Mouse (Mus musculus): Measurements from ENCODE around the gene Mob3a. TPM values are rescaled to one million over a fixed set of nuclear protein-coding genes. Genes with fewer than 3 reads are reported as not detected.
A peak's percentile ranks its signal among the peaks of the same experiment; 100 is the strongest.

Mob3a gene
- polyA plus RNA-seq, 1 experiment, result 34.2 TPM

DNA sequence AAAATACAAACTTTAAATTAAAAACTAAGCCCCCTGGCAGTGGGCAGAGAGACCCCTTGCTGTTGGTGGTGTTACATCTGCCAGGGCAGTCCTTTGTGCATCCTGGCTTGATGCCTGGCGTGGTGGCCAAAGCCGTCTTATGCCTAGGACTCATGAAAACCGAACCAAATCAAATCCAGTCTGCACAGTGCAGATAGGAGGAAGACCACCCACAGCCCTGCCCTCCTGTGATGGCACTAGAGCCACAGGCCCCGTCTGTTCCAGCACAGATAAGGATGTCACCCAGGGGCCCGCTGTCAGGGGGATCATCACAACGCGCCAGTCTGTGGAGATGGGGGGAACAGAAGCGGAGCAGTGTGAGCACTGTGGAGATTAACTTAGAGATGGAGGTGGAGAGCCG, 4.0 kb downstream of the Mob3a start:
- Histone ChIP-seq H3ac (ENCODE audit: control insufficient read depth, insufficient read length, low read depth) (no peak overlapping the region), H3K79me3 (ENCODE audit: low read depth) (peaks cover 6% of the 10 kb centered on the region), H3K4me3 (ENCODE audit: insufficient read depth, poor library complexity, severe bottlenecking) (no peak overlapping the region), H3K27me3 (ENCODE audit: control insufficient read depth, insufficient read depth, insufficient read length) (no peaks in the 10 kb centered on the region), H3K36me3 (ENCODE audit: control insufficient read depth, insufficient read depth) (peaks cover 17% of the 10 kb centered on the region), H3K79me2 (ENCODE audit: control insufficient read depth, insufficient read depth) (peaks cover 31% of the 10 kb centered on the region)
- TF ChIP-seq USF1 (IDR thresholded peaks at IDR 0.05; ENCODE audit: low read depth), result no peak
- TF ChIP-seq MYOD1 (IDR thresholded peaks at IDR 0.05; ENCODE audit: control insufficient read depth, insufficient read length, low read depth), result no peak
- no peak for TF ChIP-seq CTCF (IDR thresholded peaks at IDR 0.05; ENCODE audit: control insufficient read depth, insufficient read depth, insufficient read length)
- TF ChIP-seq FOSL1 (IDR thresholded peaks at IDR 0.05; ENCODE audit: insufficient read depth, low read length, poor library complexity, severe bottlenecking), result no peak
- no peak for TF ChIP-seq MYOG (IDR thresholded peaks at IDR 0.05; ENCODE audit: control insufficient read depth, extremely low read depth, insufficient read length)
- TF ChIP-seq CEBPB (IDR thresholded peaks at IDR 0.05; ENCODE audit: low read depth), result no peak
- no peak for TF ChIP-seq MAX (IDR thresholded peaks at IDR 0.05)

DNA sequence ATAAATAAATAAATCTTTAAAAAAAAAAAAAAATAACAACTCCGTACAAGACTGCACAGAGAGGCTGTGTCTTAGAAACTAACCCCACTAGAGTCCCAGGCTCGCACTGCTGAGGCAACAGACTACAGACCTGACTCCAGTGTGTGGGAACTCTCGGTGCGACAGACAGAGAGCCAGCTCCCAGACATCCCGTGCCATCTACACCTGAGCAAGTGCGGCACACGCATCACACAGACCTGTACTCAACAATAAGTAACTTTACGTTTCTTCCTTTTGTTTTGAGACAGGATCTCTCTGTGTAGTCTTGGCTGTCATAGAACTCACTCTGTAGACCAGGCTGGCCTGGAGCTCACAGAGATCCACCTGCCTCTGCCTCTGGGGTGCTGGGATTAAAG, 4.4 kb downstream of the Mob3a start:
- no peaks in the 10 kb centered on the region for H3K27me3 ChIP-seq (ENCODE audit: control insufficient read depth, insufficient read depth, insufficient read length)
- H3K36me3 ChIP-seq (ENCODE audit: control insufficient read depth, insufficient read depth), result peaks cover 17% of the 10 kb centered on the region
- peaks cover 31% of the 10 kb centered on the region for H3K79me2 ChIP-seq (ENCODE audit: control insufficient read depth, insufficient read depth)
- TF ChIP-seq USF1 (IDR thresholded peaks at IDR 0.05; ENCODE audit: low read depth) (no peak), MAX (IDR thresholded peaks at IDR 0.05) (no peak), CEBPB (IDR thresholded peaks at IDR 0.05; ENCODE audit: low read depth) (no peak), CTCF (IDR thresholded peaks at IDR 0.05; ENCODE audit: control insufficient read depth, insufficient read depth, insufficient read length) (no peak), MYOG (IDR thresholded peaks at IDR 0.05; ENCODE audit: control insufficient read depth, extremely low read depth, insufficient read length) (no peak), MYOD1 (IDR thresholded peaks at IDR 0.05; ENCODE audit: control insufficient read depth, insufficient read length, low read depth) (no peak), FOSL1 (IDR thresholded peaks at IDR 0.05; ENCODE audit: insufficient read depth, low read length, poor library complexity, severe bottlenecking) (no peak)
- H3K4me3 ChIP-seq (ENCODE audit: insufficient read depth, poor library complexity, severe bottlenecking), result no peak overlapping the region
- peaks cover 6% of the 10 kb centered on the region for H3K79me3 ChIP-seq (ENCODE audit: low read depth)
- H3ac ChIP-seq (ENCODE audit: control insufficient read depth, insufficient read length, low read depth), result no peak overlapping the region

DNA sequence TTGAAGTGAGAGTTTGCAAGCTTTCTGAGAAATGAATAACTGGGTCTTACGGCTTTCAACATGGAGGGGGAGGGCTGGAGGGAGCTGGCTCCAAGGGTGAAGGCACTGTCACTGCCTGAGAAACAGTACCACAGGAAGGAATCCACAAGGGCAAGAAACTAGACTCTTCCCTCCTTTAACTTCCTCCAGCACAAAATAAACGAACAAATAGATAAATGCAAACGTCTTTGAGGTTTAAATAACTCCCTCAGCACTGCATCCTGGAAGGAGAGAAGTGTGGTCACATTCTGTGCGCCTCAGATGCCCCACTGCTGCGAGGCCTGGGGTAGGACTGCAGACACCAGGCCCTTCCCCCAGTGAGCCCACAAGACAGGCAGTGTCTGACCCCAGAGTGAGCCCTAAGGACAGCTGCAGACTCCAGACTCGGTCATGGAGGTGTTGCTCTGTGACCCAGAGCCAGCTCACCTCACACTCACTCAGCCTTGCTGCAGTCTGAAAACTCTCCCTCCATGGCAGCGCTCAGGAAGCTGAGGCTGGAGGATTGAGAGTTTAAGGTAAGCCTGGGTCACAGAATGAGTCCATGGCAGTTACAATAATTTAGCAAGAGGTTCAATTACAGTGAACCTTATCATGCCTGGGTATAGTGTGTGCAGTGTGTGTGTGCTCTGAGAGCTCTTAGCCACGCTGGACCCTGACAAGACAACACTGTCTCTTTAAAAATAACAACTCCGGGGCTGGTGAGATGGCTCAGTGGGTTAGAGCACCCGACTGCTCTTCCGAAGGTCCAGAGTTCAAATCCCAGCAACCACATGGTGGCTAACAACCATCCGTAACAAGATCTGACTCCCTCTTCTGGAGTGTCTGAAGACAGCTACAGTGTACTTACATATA, 5.0 kb downstream of the Mob3a start:
- Histone ChIP-seq H3K36me3 (ENCODE audit: control insufficient read depth, insufficient read depth) (peaks cover 17% of the 10 kb centered on the region), H3K4me3 (ENCODE audit: insufficient read depth, poor library complexity, severe bottlenecking) (no peak overlapping the region), H3K79me3 (ENCODE audit: low read depth) (peaks cover 6% of the 10 kb centered on the region), H3K27me3 (ENCODE audit: control insufficient read depth, insufficient read depth, insufficient read length) (no peaks in the 10 kb centered on the region), H3K79me2 (ENCODE audit: control insufficient read depth, insufficient read depth) (peaks cover 31% of the 10 kb centered on the region), H3ac (ENCODE audit: control insufficient read depth, insufficient read length, low read depth) (no peak overlapping the region)
- TF ChIP-seq FOSL1 (IDR thresholded peaks at IDR 0.05; ENCODE audit: insufficient read depth, low read length, poor library complexity, severe bottlenecking) (no peak), MYOD1 (IDR thresholded peaks at IDR 0.05; ENCODE audit: control insufficient read depth, insufficient read length, low read depth) (peak; percentile 90)

DNA sequence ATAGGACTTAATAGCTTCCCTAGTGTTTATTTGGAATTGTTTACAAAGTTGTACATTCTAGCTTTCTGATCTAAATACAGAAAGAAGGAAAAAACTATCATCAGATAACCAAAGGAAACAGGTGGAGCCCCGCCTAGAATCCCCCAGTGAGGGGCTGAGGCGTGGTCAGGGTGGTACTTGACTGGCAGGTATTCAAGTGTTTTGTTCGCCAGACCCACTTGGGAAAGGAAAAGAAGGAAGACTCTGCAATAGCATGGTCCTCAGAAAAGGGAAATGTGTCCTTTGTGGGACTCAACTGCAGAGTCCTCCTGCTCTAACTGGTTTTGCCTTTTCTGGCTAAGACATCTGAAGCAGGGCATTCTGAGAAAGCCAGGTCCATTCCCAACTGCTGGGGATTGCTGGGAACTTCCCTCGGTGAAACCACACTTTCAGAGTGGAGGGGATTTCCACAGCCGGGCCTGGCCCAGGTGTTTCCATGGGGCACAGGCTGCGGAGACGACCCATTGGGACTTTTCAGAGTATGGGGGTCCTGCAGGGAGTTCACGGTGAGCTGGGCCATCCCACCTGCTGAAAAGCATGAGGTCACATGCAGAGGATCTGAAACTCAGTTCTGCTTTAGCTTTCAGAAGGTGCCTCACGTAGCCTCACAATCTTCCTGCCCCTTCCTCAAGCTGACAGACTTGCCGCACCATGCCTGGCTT, 5.8 kb downstream of the Mob3a start:
- H3K79me3 ChIP-seq (ENCODE audit: low read depth), result peaks cover 6% of the 10 kb centered on the region
- H3K79me2 ChIP-seq (ENCODE audit: control insufficient read depth, insufficient read depth), result peaks cover 31% of the 10 kb centered on the region
- no peaks in the 10 kb centered on the region for H3K27me3 ChIP-seq (ENCODE audit: control insufficient read depth, insufficient read depth, insufficient read length)
- H3ac ChIP-seq (ENCODE audit: control insufficient read depth, insufficient read length, low read depth), result no peak overlapping the region
- H3K36me3 ChIP-seq (ENCODE audit: control insufficient read depth, insufficient read depth), result peaks cover 18% of the 10 kb centered on the region
- H3K4me3 ChIP-seq (ENCODE audit: insufficient read depth, poor library complexity, severe bottlenecking), result no peak overlapping the region
- TF ChIP-seq CEBPB (IDR thresholded peaks at IDR 0.05; ENCODE audit: low read depth) (no peak), CTCF (IDR thresholded peaks at IDR 0.05; ENCODE audit: control insufficient read depth, insufficient read depth, insufficient read length) (no peak), MYOG (IDR thresholded peaks at IDR 0.05; ENCODE audit: control insufficient read depth, extremely low read depth, insufficient read length) (no peak), MYOD1 (IDR thresholded peaks at IDR 0.05; ENCODE audit: control insufficient read depth, insufficient read length, low read depth) (no peak), USF1 (IDR thresholded peaks at IDR 0.05; ENCODE audit: low read depth) (no peak), MAX (IDR thresholded peaks at IDR 0.05) (no peak), FOSL1 (IDR thresholded peaks at IDR 0.05; ENCODE audit: insufficient read depth, low read length, poor library complexity, severe bottlenecking) (no peak)

DNA sequence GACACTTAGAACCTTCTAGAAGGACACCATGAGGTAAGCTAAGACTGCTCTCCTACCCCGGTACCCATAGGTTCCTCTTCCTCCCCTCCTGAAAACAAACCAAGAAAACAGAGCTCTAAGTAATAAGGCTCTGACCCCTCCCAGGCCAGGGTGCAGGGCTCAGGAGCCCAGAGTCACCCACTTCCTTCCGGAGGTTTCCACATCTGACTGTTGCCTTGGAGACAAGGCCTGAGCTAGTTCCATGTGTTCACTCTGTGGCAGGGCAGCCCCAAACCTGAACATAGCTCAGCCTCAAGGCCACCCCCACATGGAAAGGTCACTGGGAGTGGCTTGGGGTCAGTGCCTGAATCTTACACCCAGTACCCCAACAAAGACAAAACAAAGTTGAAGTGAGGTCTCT, 6.6 kb downstream of the Mob3a start:
- H3K4me3 ChIP-seq (ENCODE audit: insufficient read depth, poor library complexity, severe bottlenecking), result no peak overlapping the region
- peaks cover 24% of the 10 kb centered on the region for H3K79me2 ChIP-seq (ENCODE audit: control insufficient read depth, insufficient read depth)
- peaks cover 26% of the 10 kb centered on the region for H3K36me3 ChIP-seq (ENCODE audit: control insufficient read depth, insufficient read depth)
- TF ChIP-seq FOSL1 (IDR thresholded peaks at IDR 0.05; ENCODE audit: insufficient read depth, low read length, poor library complexity, severe bottlenecking), result no peak
- TF ChIP-seq CTCF (IDR thresholded peaks at IDR 0.05; ENCODE audit: control insufficient read depth, insufficient read depth, insufficient read length), result no peak
- peaks cover 5% of the 10 kb centered on the region for H3K79me3 ChIP-seq (ENCODE audit: low read depth)
- no peak overlapping the region for H3ac ChIP-seq (ENCODE audit: control insufficient read depth, insufficient read length, low read depth)
- H3K27me3 ChIP-seq (ENCODE audit: control insufficient read depth, insufficient read depth, insufficient read length), result no peaks in the 10 kb centered on the region

Measured in C2C12 (cell line).